Mouse (Mus musculus) heart, embryonic 12.5 days (tissue): ENCODE data around the gene Cntnap5c. TPM values are rescaled to one million over a fixed set of nuclear protein-coding genes. Genes with fewer than 3 reads are reported as not detected.

Source experiments
- ATAC-seq: fragments of 200-750 bp; cut with Nextera tagmentation; 2 replicates; pipeline ENCODE4 v1.8.0; 2017; ENCODE audit warnings: moderate TSS enrichment, moderate library complexity; ENCODE audit not compliant: insufficient number of reproducible peaks, low FRiP score
- H3K27ac ChIP-seq: fragments of 300-500 bp; sonication (generic); 2 replicates; pipeline ENCODE4 v1.5.1; 2016; ENCODE audit warnings: mild to moderate bottlenecking, moderate library complexity; ENCODE audit not compliant: poor library complexity, severe bottlenecking
- H3K27me3 ChIP-seq: fragments of 300-500 bp; sonication (generic); replicated peaks from 2 replicates; pipeline ENCODE4 v1.6.1; 2016; ENCODE audit warnings: mild to moderate bottlenecking, moderate library complexity
- H3K36me3 ChIP-seq: fragments of 300-500 bp; sonication (generic); 2 replicates; pipeline ENCODE4 v1.6.1; 2016; ENCODE audit warnings: mild to moderate bottlenecking, moderate library complexity
- H3K4me1 ChIP-seq: fragments of 300-500 bp; sonication (generic); replicated peaks from 2 replicates; pipeline ENCODE4 v1.6.1; 2016; ENCODE audit warnings: mild to moderate bottlenecking
- H3K4me2 ChIP-seq: fragments of 300-500 bp; sonication (generic); 2 replicates; pipeline ENCODE4 v1.6.1; 2016; ENCODE audit warnings: mild to moderate bottlenecking, moderate library complexity
- H3K4me3 ChIP-seq: fragments of 300-500 bp; sonication (generic); 2 replicates; pipeline ENCODE4 v1.5.1; 2016; ENCODE audit warnings: mild to moderate bottlenecking
- H3K9ac ChIP-seq: fragments of 300-500 bp; sonication (generic); 2 replicates; pipeline ENCODE4 v1.6.1; 2016; ENCODE audit warnings: mild to moderate bottlenecking, moderate library complexity
- H3K9me3 ChIP-seq: fragments of 300-500 bp; sonication (generic); replicated peaks from 2 replicates; pipeline ENCODE4 v1.6.1; 2016; ENCODE audit warnings: mild to moderate bottlenecking, moderate library complexity
- WGBS: fragments of 180-500 bp; shearing (Covaris S2); methylation state at CpG from one replicate; pipeline ENCODE4 v1.1.7; 2016; 5-methylcytosine and 5-hydroxymethylcytosine counted together
- polyA plus RNA-seq: library from polyadenylated mRNA; unstranded; fragments of >200 nt; fragmentation: Nextera tagmentation; extraction: Ambion mirVana; gene quantifications from 2 replicates; pipeline ENCODE4 v1.2.1, GENCODE M21; 2016

Cntnap5c gene
- not detected in 2 replicates for polyA plus RNA-seq

- H3K36me3 ChIP-seq: no peaks in the 10 kb centered on the region
- H3K27me3 ChIP-seq: no peaks in the 10 kb centered on the region
- H3K27ac ChIP-seq: no peak within 1 kb of the TSS
- WGBS: 19% methylated on average over 26 of the region's 26 CpGs
- H3K4me2 ChIP-seq: no peak within 1 kb of the TSS
- 0 out of 2 replicates have a peak, but pooled peaks have one; percentile 64 for ATAC-seq
- H3K9me3 ChIP-seq: no peaks in the 10 kb centered on the region
- H3K4me3 ChIP-seq: no peak within 1 kb of the TSS
- H3K9ac ChIP-seq: no peak within 1 kb of the TSS
- no peaks in the 10 kb centered on the region for H3K4me1 ChIP-seq
Measured at GRCm38 (mm10) chr17:57768622-57769610, at the start of gene Cntnap5c. Cntnap5c (plus strand) TSS chr17:57769570.

DNA sequence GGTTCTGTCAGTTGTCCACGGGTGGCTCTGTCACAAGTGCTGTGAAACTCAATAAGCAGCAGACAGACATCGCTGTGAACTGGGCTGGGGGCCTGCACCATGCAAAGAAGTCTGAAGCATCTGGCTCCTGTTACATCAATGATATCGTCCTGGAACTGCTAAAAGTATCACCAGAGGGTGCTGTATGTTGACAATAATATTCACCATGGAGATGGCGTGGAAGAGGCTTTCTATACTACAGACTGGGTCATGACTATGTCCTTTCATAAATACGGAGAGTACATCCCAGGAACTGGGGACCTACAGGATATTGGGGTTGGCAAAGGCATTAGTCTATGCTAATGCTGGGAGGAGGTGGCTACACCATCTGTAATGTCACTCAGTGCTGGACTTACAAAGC lies 27.3 kb upstream of the Cntnap5c start, which contains the start of gene Gm21834:
TSS of gene Gm21834 (minus strand) at position 101 of the 400 bp plus-strand sequence.
- Histone ChIP-seq H3K9me3 (peaks cover 9% of the 10 kb centered on the region; the same call in 1 of the 2 replicates), H3K27me3 (no peaks in the 10 kb centered on the region), H3K36me3 (no peaks in the 10 kb centered on the region), H3K4me2 (no peak within 1 kb of the TSS), H3K4me1 (no peaks in the 10 kb centered on the region), H3K9ac (no peak within 1 kb of the TSS), H3K4me3 (no peak within 1 kb of the TSS), H3K27ac (no peak within 1 kb of the TSS)
- WGBS: 67% methylated on average over 5 of the region's 5 CpGs
- no peak for ATAC-seq

DNA sequence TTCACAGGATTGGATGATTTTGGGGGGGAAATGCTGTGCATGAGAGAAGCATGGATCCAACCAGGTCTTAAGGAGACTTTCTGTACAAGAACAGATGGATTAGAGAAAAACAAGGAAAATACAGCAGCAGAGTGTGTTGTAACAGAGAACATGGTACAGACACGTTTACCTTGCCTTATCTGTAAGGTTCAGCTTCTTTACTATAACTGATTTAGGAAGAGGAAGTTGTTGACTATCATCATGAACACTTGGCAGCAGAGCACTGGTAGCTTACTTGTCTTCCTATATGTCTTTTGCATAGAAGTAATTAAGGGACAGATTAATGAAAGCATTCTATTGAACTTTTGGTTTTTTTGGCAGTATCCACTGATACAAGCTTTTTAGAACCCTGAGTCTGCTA lies 11.3 kb upstream of the Cntnap5c start:
- WGBS: 38% methylated on average over 1 of the region's 1 CpGs
- H3K9ac ChIP-seq: no peak overlapping the region
- no peaks in the 10 kb centered on the region for H3K4me1 ChIP-seq
- no peaks in the 10 kb centered on the region for H3K27me3 ChIP-seq
- H3K36me3 ChIP-seq: no peaks in the 10 kb centered on the region
- H3K4me3 ChIP-seq: no peak overlapping the region
- no peak overlapping the region for H3K4me2 ChIP-seq
- no peak overlapping the region for H3K27ac ChIP-seq
- no peaks in the 10 kb centered on the region for H3K9me3 ChIP-seq
- ATAC-seq: no peak

DNA sequence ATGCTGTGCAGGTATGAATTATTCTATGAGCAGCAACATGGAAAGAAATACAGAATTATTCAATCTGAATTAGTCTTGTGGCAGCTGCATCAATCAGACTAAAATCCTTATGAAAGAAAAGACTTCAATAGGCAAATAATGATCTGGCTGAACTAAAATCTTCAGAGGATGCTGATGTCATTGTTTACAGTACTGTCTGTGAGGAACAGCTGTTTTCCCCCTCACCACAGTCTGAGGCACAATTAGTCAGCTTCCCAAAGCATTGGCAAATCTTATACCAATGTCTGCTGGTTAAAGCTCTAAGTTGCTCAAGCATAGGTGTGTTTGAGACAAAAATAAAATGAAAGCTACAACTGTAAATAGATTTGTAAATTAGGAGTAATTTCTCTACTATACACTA lies 2.1 kb upstream of the Cntnap5c start:
- H3K4me2 ChIP-seq: no peak overlapping the region
- no peak overlapping the region for H3K9ac ChIP-seq
- no peak overlapping the region for H3K27ac ChIP-seq
- no peaks in the 10 kb centered on the region for H3K27me3 ChIP-seq
- H3K4me3 ChIP-seq: no peak overlapping the region
- H3K4me1 ChIP-seq: no peaks in the 10 kb centered on the region
- ATAC-seq: no peak
- no peaks in the 10 kb centered on the region for H3K36me3 ChIP-seq
- no peaks in the 10 kb centered on the region for H3K9me3 ChIP-seq

- ATAC-seq: no peak
- Histone ChIP-seq H3K4me2 (no peak overlapping the region), H3K4me1 (no peaks in the 10 kb centered on the region), H3K36me3 (no peaks in the 10 kb centered on the region), H3K9ac (no peak overlapping the region), H3K9me3 (no peaks in the 10 kb centered on the region), H3K27me3 (no peaks in the 10 kb centered on the region), H3K4me3 (no peak overlapping the region), H3K27ac (no peak overlapping the region)
- 16% methylated on average over 4 of the region's 4 CpGs for WGBS
Measured at GRCm38 (mm10) chr17:57770904-57771303, 1.5 kb downstream of the Cntnap5c start.

- Histone ChIP-seq H3K4me3 (no peak overlapping the region), H3K36me3 (no peaks in the 10 kb centered on the region), H3K9me3 (peaks cover 9% of the 10 kb centered on the region; the same call in 1 of the 2 replicates), H3K27me3 (no peaks in the 10 kb centered on the region), H3K4me2 (no peak overlapping the region), H3K9ac (no peak overlapping the region), H3K4me1 (no peaks in the 10 kb centered on the region), H3K27ac (no peak overlapping the region)
- WGBS: 80% methylated on average over 1 of the region's 1 CpGs
- ATAC-seq: no peak
Measured at GRCm38 (mm10) chr17:57788161-57788799, 18.9 kb downstream of the Cntnap5c start.

DNA sequence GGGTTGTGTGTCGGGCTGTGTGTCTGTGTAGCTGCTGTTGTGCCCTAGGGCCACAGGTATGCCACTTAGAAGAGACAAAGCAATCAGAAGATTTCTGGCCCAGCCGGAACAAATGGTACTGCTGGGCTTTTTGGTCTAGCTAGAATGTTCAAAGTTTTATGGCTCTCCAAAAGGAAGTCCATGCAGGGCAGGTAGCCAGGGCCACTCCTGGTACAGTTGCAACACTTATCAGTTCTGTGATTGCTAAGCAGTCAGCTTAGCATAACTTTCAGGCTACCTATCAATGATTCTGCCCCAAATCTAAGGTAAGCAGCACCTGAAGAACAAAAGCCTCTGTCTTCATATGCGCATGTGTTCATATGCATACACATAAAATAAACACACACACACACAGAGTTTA lies 26.0 kb downstream of the Cntnap5c start:
- WGBS: 81% methylated on average over 3 of the region's 3 CpGs
- H3K9me3 ChIP-seq: no peaks in the 10 kb centered on the region
- H3K36me3 ChIP-seq: no peaks in the 10 kb centered on the region

GRCm38 (mm10) chr17:57796668-57797311 lies 27.4 kb downstream of the Cntnap5c start:
- no peak overlapping the region for H3K4me3 ChIP-seq
- no peak overlapping the region for H3K27ac ChIP-seq
- no peak overlapping the region for H3K4me2 ChIP-seq
- no peaks in the 10 kb centered on the region for H3K36me3 ChIP-seq
- no peak overlapping the region for H3K9ac ChIP-seq
- no peaks in the 10 kb centered on the region for H3K9me3 ChIP-seq
- H3K4me1 ChIP-seq: no peaks in the 10 kb centered on the region
- WGBS: 69% methylated on average over 3 of the region's 3 CpGs
- ATAC-seq: no peak
- no peaks in the 10 kb centered on the region for H3K27me3 ChIP-seq

More for the DNA sequence above, 26.0 kb downstream of the Cntnap5c start:
- H3K4me1 ChIP-seq: no peaks in the 10 kb centered on the region
- no peak overlapping the region for H3K9ac ChIP-seq
- ATAC-seq: no peak
- H3K27ac ChIP-seq: no peak overlapping the region
- no peak overlapping the region for H3K4me3 ChIP-seq
- H3K4me2 ChIP-seq: no peak overlapping the region
- H3K27me3 ChIP-seq: no peaks in the 10 kb centered on the region

- Histone ChIP-seq H3K9ac (no peak overlapping the region), H3K9me3 (no peaks in the 10 kb centered on the region), H3K27ac (no peak overlapping the region), H3K36me3 (no peaks in the 10 kb centered on the region), H3K4me1 (no peaks in the 10 kb centered on the region), H3K27me3 (no peaks in the 10 kb centered on the region), H3K4me3 (no peak overlapping the region), H3K4me2 (no peak overlapping the region)
- ATAC-seq: no peak
- WGBS: 62% methylated on average over 3 of the region's 3 CpGs
Measured at GRCm38 (mm10) chr17:57799414-57799985, 30.1 kb downstream of the Cntnap5c start.

- Histone ChIP-seq H3K9ac (no peak overlapping the region), H3K4me3 (no peak overlapping the region), H3K27ac (no peak overlapping the region), H3K4me2 (no peak overlapping the region), H3K36me3 (no peaks in the 10 kb centered on the region), H3K27me3 (no peaks in the 10 kb centered on the region), H3K4me1 (no peaks in the 10 kb centered on the region), H3K9me3 (no peaks in the 10 kb centered on the region)
- 64% methylated on average over 1 of the region's 1 CpGs for WGBS
- no peak for ATAC-seq
Measured at GRCm38 (mm10) chr17:57801180-57801579, 31.8 kb downstream of the Cntnap5c start.
